Comparison of ENCODE assay signal across 16 mouse cellular contexts in the genomic region with DNA sequence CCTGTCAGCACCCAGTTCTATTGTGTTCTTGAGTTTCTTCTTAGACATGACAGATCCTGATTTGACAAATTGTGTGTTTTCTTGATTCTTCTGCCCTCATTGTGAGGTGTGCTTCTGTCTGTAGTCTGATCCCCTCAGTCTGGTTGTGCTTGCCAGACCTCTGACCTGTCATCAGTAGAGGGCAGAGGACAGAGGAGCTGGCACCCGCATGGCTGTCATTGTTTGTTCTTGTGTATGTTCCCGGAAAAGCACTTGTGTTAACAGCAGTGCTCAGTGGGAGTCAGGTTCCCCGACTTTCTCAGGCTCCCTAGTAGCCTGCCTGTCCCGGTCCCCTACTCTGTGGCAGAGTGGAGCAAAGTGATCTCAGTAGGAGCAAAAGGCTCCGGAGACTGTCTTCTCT. TPM values are rescaled to one million over a fixed set of nuclear protein-coding genes. Genes with fewer than 3 reads are reported as not detected.
DNase-seq lines count a peak whose midpoint lies in the region; ATAC-seq and TF ChIP-seq lines count a peak whose summit lies in the region.
"Had no signal": no experiment of that assay in that cellular context is flagged by ENCODE, and none has a peak within 500 bp of the region (broad histone marks: within the 10 kb centered on the region; RNA-seq: fewer than 3 reads in every experiment).

No protein-coding gene starts in this region.

- no peak for TF ChIP-seq CTCF in heart, adult 2 months (IDR thresholded peaks at IDR 0.05)
- no peak for TF ChIP-seq CTCF in kidney, postnatal 0 days (IDR thresholded peaks at IDR 0.05; ENCODE audit: low read depth)
- TF ChIP-seq CTCF in liver, postnatal 0 days (IDR thresholded peaks at IDR 0.05; ENCODE audit: low read depth), result no peak

- no peak for TF ChIP-seq POLR2A in heart, adult 2 months (IDR thresholded peaks at IDR 0.05; ENCODE audit: insufficient read depth, low read depth, low read length)

- no peak for TF ChIP-seq EP300 in heart, adult 2 months (IDR thresholded peaks at IDR 0.05; ENCODE audit: insufficient read depth, low read depth, low read length)
- no peak for TF ChIP-seq EP300 in liver, postnatal 0 days (IDR thresholded peaks at IDR 0.05; ENCODE audit: low read depth)

- no peak overlapping the region for H3K9ac ChIP-seq in heart, adult 2 months (ENCODE audit: low read depth, low read length)
- H3K9ac ChIP-seq in heart, embryonic 14.5 days (ENCODE audit: low read length), result no peak overlapping the region
- no peak overlapping the region for H3K9ac ChIP-seq in kidney, postnatal 0 days (ENCODE audit: low read depth, low read length)
- H3K9ac ChIP-seq in liver, postnatal 0 days (replicated peaks), result peak overlapping the region; percentile 26; the same call in 1 of the 2 replicates
- no peak overlapping the region for H3K9ac ChIP-seq in forebrain, embryonic 12.5 days
- H3K9ac ChIP-seq: embryonic facial prominence, embryonic 12.5 days; hindbrain, embryonic 14.5 days had no signal

- no peak overlapping the region for H3K4me3 ChIP-seq in heart, adult 2 months
- no peak overlapping the region for H3K4me3 ChIP-seq in heart, embryonic 14.5 days (ENCODE audit: control insufficient read depth in 1 of 2, insufficient read depth in 1 of 2, low read depth in 1 of 2, low read length in 2 of 2)
- no peak overlapping the region for H3K4me3 ChIP-seq in kidney, postnatal 0 days (replicated peaks; ENCODE audit: low read depth, low read length)
- no peak overlapping the region for H3K4me3 ChIP-seq in liver, postnatal 0 days (ENCODE audit: low read depth, low read length)
- no peak overlapping the region for H3K4me3 ChIP-seq in forebrain, embryonic 12.5 days (replicated peaks)
- H3K4me3 ChIP-seq: embryonic facial prominence, embryonic 12.5 days; myocyte had no signal

- WGBS in heart, adult 2 months, result 35% methylated on average over 5 of the region's 5 CpGs
- 31% methylated on average over 5 of the region's 5 CpGs for WGBS in heart, embryonic 14.5 days
- 33% methylated on average over 5 of the region's 5 CpGs for WGBS in kidney, postnatal 0 days
- WGBS in liver, postnatal 0 days (ENCODE audit: insufficient replicate concordance), result 43% methylated on average over 5 of the region's 5 CpGs
- WGBS in forebrain, embryonic 12.5 days, result 61% methylated on average over 5 of the region's 5 CpGs

- H3K9me3 ChIP-seq in heart, embryonic 14.5 days (ENCODE audit: control insufficient read depth, low read length), result no peaks in the 10 kb centered on the region
- H3K9me3 ChIP-seq in kidney, postnatal 0 days (replicated peaks; ENCODE audit: low read length), result no peaks in the 10 kb centered on the region
- no peaks in the 10 kb centered on the region for H3K9me3 ChIP-seq in liver, postnatal 0 days (ENCODE audit: low read length)
- no peaks in the 10 kb centered on the region for H3K9me3 ChIP-seq in forebrain, embryonic 12.5 days
- H3K9me3 ChIP-seq: embryonic facial prominence, embryonic 12.5 days had no signal

- H3K27ac ChIP-seq in heart, adult 2 months, result peak overlapping the region; percentile 46
- H3K27ac ChIP-seq in heart, embryonic 14.5 days (replicated peaks in 1 of 2; ENCODE audit: control insufficient read depth in 1 of 2, insufficient read depth in 1 of 2, low read depth in 2 of 2, low read length in 2 of 2), result peak overlapping the region in 1 of 2 experiments; percentile 14; a peak in 1 of 4 replicates
- peak overlapping the region; percentile 3; the same call in 1 of the 2 replicates for H3K27ac ChIP-seq in kidney, postnatal 0 days
- H3K27ac ChIP-seq in liver, postnatal 0 days (ENCODE audit: low read depth), result peak overlapping the region; percentile 76
- H3K27ac ChIP-seq in forebrain, embryonic 12.5 days, result no peak overlapping the region
- H3K27ac ChIP-seq: embryonic facial prominence, embryonic 12.5 days; hindbrain, embryonic 14.5 days had no signal

- no peaks in the 10 kb centered on the region for H3K79me2 ChIP-seq in heart, adult 2 months (replicated peaks; ENCODE audit: control insufficient read depth, insufficient read depth, low read length)

- no peaks in the 10 kb centered on the region for H3K27me3 ChIP-seq in heart, adult 2 months (ENCODE audit: control insufficient read depth, insufficient read depth, low read length)
- no peaks in the 10 kb centered on the region for H3K27me3 ChIP-seq in heart, embryonic 14.5 days (ENCODE audit: control insufficient read depth, insufficient read depth, low read length)
- no peaks in the 10 kb centered on the region for H3K27me3 ChIP-seq in kidney, postnatal 0 days (ENCODE audit: insufficient read depth, low read length)
- no peaks in the 10 kb centered on the region for H3K27me3 ChIP-seq in liver, postnatal 0 days (ENCODE audit: insufficient read depth, low read length)
- no peaks in the 10 kb centered on the region for H3K27me3 ChIP-seq in forebrain, embryonic 12.5 days
- H3K27me3 ChIP-seq: embryonic facial prominence, embryonic 12.5 days had no signal

- intact Hi-C loops in heart, adult 2 months (cut with DNase I), result loop anchor here (2.0 to 5.0 kb wide), 2 partner anchors 41 to 147 kb away; no protein-coding TSS in a partner anchor
- intact Hi-C loops in heart, postnatal 25 days (cut with DNase I), result no loop called here
- intact Hi-C loops in left cerebral cortex, postnatal 10 days (cut with DNase I), result no loop called here

- peak; percentile 37; the same call in 1 of the 2 replicates for ATAC-seq in heart, embryonic 14.5 days (ENCODE audit: insufficient number of reproducible peaks, insufficient read depth, low FRiP score, low read depth)
- no peak for ATAC-seq in kidney, postnatal 0 days (replicated peaks; ENCODE audit: low FRiP score, low read depth)
- peak; percentile 70 for ATAC-seq in liver, postnatal 0 days
- no peak for ATAC-seq in forebrain, embryonic 12.5 days (ENCODE audit: low FRiP score)

- peaks cover 23% of the 10 kb centered on the region for H3K4me1 ChIP-seq in heart, adult 2 months (ENCODE audit: control insufficient read depth, insufficient read depth, low read length)
- peaks cover 23 to 34% of the 10 kb centered on the region in 2 experiments for H3K4me1 ChIP-seq in heart, embryonic 14.5 days (ENCODE audit: control insufficient read depth in 2 of 2, insufficient read depth in 2 of 2, low read length in 2 of 2)
- H3K4me1 ChIP-seq in kidney, postnatal 0 days (replicated peaks; ENCODE audit: insufficient read depth, low read length), result peaks cover 8% of the 10 kb centered on the region
- H3K4me1 ChIP-seq in liver, postnatal 0 days (ENCODE audit: insufficient read depth), result peaks cover 28% of the 10 kb centered on the region
- no peaks in the 10 kb centered on the region; the same call in 1 of the 2 replicates for H3K4me1 ChIP-seq in forebrain, embryonic 12.5 days

- peak in 1 of 2 experiments; percentile 44 for DNase-seq in heart, adult 2 months
- no peak for DNase-seq in heart, postnatal 25 days (ENCODE audit: low spot score)
- peak; percentile 16 for DNase-seq in kidney, postnatal 0 days (ENCODE audit: low spot score)
- DNase-seq in liver, postnatal 0 days, result peak; percentile 39
- no peak for DNase-seq in left cerebral cortex, postnatal 10 days (ENCODE audit: extremely low spot score in 1 of 2, low spot score in 2 of 2)
- DNase-seq in right cerebral cortex, adult 2 months (ENCODE audit: low spot score in 2 of 2), result no peak
- DNase-seq: B cell, adult 2 months; cerebellum, adult 9-10 months; gastrocnemius, postnatal 10 days; layer of hippocampus, adult 9-11 months had no signal

- no peak overlapping the region for H3K4me2 ChIP-seq in heart, embryonic 14.5 days (ENCODE audit: low read length)
- no peak overlapping the region for H3K4me2 ChIP-seq in kidney, postnatal 0 days (ENCODE audit: low read length)
- peak overlapping the region; percentile 65 for H3K4me2 ChIP-seq in liver, postnatal 0 days (ENCODE audit: low read depth, low read length)
- H3K4me2 ChIP-seq in forebrain, embryonic 12.5 days, result no peak overlapping the region
- H3K4me2 ChIP-seq: embryonic facial prominence, embryonic 12.5 days; hindbrain, embryonic 14.5 days had no signal

- H3K36me3 ChIP-seq in heart, adult 2 months (ENCODE audit: control insufficient read depth, insufficient read depth, low read length), result peaks cover 9% of the 10 kb centered on the region
- 0 out of 2 replicates have a peak, but pooled peaks cover 2% of the 10 kb centered on the region for H3K36me3 ChIP-seq in heart, embryonic 14.5 days (ENCODE audit: control insufficient read depth, insufficient read depth, low read length)
- H3K36me3 ChIP-seq in kidney, postnatal 0 days (ENCODE audit: insufficient read depth, low read length), result no peaks in the 10 kb centered on the region; the same call in 1 of the 2 replicates
- no peaks in the 10 kb centered on the region for H3K36me3 ChIP-seq in liver, postnatal 0 days (replicated peaks; ENCODE audit: insufficient read depth, low read length)
- no peaks in the 10 kb centered on the region; the same call in none of the 2 replicates for H3K36me3 ChIP-seq in forebrain, embryonic 12.5 days (replicated peaks)

RNA-seq across cellular contexts. Expression of gene Smco4, which starts 42.2 kb away (rescaled TPM):
- total RNA-seq in heart, adult 2 months (2021), result 10 to 100 TPM; 24.9 to 25.8 TPM
- 16.5 and 34.0 TPM in 2 replicates for polyA plus RNA-seq in heart, adult 2 months (2012; rRNA removed)
- total RNA-seq in heart, postnatal 25 days (2021), result 10 to 100 TPM; 22.4 to 23.1 TPM
- polyA plus RNA-seq in heart, embryonic 14.5 days (2014; fragmentation: Nextera tagmentation; extraction: Ambion mirVana), result 2.1 and 2.8 TPM in 2 replicates
- 3.7 and 3.9 TPM in 2 replicates for polyA plus RNA-seq in kidney, postnatal 0 days (2015; fragmentation: Nextera tagmentation; extraction: Ambion mirVana)
- polyA plus RNA-seq in liver, postnatal 0 days (2015; fragmentation: Nextera tagmentation; extraction: Ambion mirVana), result 0.96 and 1.3 TPM in 2 replicates
- total RNA-seq in left cerebral cortex, postnatal 10 days (2021), result 1 to 10 TPM; 5.0 to 6.2 TPM
- polyA plus RNA-seq in forebrain, embryonic 12.5 days (2016; fragmentation: Nextera tagmentation; extraction: Ambion mirVana), result 1.7 and 2.6 TPM in 2 replicates
- total RNA-seq: MEL had no signal

Comparison
In these comparisons a context has a peak if more than half of its experiments do, and no peak if none do; other contexts are left out.
1. DNase-seq: peak in kidney, postnatal 0 days (single experiment) and liver, postnatal 0 days (single experiment); none in heart, postnatal 25 days (single experiment), left cerebral cortex, postnatal 10 days (0 of 2) and right cerebral cortex, adult 2 months (0 of 2).
2. ATAC-seq: peak in heart, embryonic 14.5 days (single experiment) and liver, postnatal 0 days (single experiment); none in kidney, postnatal 0 days (single experiment) and forebrain, embryonic 12.5 days (single experiment).